Mouse (Mus musculus): Measurements from ENCODE around the gene Dcst2. TPM values are rescaled to one million over a fixed set of nuclear protein-coding genes. Genes with fewer than 3 reads are reported as not detected.

Gene Dcst2
- polyA plus RNA-seq, 1 experiment from 2014 or later = 0.34 TPM

- H3K27me3 ChIP-seq = no peaks in the 10 kb centered on the region
- peak within 1 kb of the TSS; percentile 59 for H3K9ac ChIP-seq
- H3K4me2 ChIP-seq (replicated peaks) = peak within 1 kb of the TSS; percentile 71
- H3K9me3 ChIP-seq = no peaks in the 10 kb centered on the region
- WGBS = 6% methylated on average over 28 of the region's 28 CpGs
- peak within 1 kb of the TSS; percentile 67; the same call in 1 of the 2 replicates for H3K27ac ChIP-seq
- ATAC-seq (ENCODE audit: low FRiP score, low read depth) = peak; percentile 99
- peaks cover 13% of the 10 kb centered on the region for H3K4me1 ChIP-seq
- H3K4me3 ChIP-seq = peak within 1 kb of the TSS; percentile 50
- H3K36me3 ChIP-seq = peaks cover 58% of the 10 kb centered on the region
Observed at GRCm38 (mm10) chr3:89411490-89412393, 50.0 kb downstream of the Dcst2 start, which contains the start of gene Flad1. Gene Flad1, minus strand, starts transcription at chr3:89411870.

- peaks cover 34% of the 10 kb centered on the region for H3K36me3 ChIP-seq
- no peak overlapping the region for H3K9ac ChIP-seq
- peaks cover 26% of the 10 kb centered on the region for H3K4me1 ChIP-seq
- no peak overlapping the region for H3K27ac ChIP-seq
- 96% methylated on average over 8 of the region's 8 CpGs for WGBS
- H3K4me3 ChIP-seq = peak overlapping the region; percentile 68; the same call in 1 of the 2 replicates
- no peak for ATAC-seq (ENCODE audit: low FRiP score, low read depth)
- peak overlapping the region; percentile 79 for H3K4me2 ChIP-seq (replicated peaks)
- no peaks in the 10 kb centered on the region for H3K9me3 ChIP-seq
- no peaks in the 10 kb centered on the region for H3K27me3 ChIP-seq
Observed at GRCm38 (mm10) chr3:89416158-89416557, 54.4 kb downstream of the Dcst2 start.

GRCm38 (mm10) chr3:89417131-89417530 lies 55.4 kb downstream of the Dcst2 start:
- H3K4me1 ChIP-seq = peaks cover 34% of the 10 kb centered on the region
- 26% methylated on average over 2 of the region's 2 CpGs for WGBS
- H3K9ac ChIP-seq = peak overlapping the region; percentile 79
- H3K9me3 ChIP-seq = no peaks in the 10 kb centered on the region
- H3K27ac ChIP-seq = peak overlapping the region; percentile 91
- H3K27me3 ChIP-seq = no peaks in the 10 kb centered on the region
- H3K4me3 ChIP-seq = peak overlapping the region; percentile 68
- H3K36me3 ChIP-seq = peaks cover 34% of the 10 kb centered on the region
- ATAC-seq (ENCODE audit: low FRiP score, low read depth) = no peak
- peak overlapping the region; percentile 79 for H3K4me2 ChIP-seq (replicated peaks)

GRCm38 (mm10) chr3:89417840-89418169 lies 56.0 kb downstream of the Dcst2 start:
- peak overlapping the region; percentile 79 for H3K4me2 ChIP-seq (replicated peaks)
- no peaks in the 10 kb centered on the region for H3K9me3 ChIP-seq
- H3K27ac ChIP-seq = peak overlapping the region; percentile 91
- WGBS = under 1% methylated on average over 20 of the region's 20 CpGs
- peaks cover 34% of the 10 kb centered on the region for H3K36me3 ChIP-seq
- H3K4me3 ChIP-seq = peak overlapping the region; percentile 68
- H3K4me1 ChIP-seq = peaks cover 40% of the 10 kb centered on the region
- peak overlapping the region; percentile 79 for H3K9ac ChIP-seq
- no peaks in the 10 kb centered on the region for H3K27me3 ChIP-seq
- peak; percentile 46 for ATAC-seq (ENCODE audit: low FRiP score, low read depth)

- H3K9ac ChIP-seq = peak within 1 kb of the TSS; percentile 79
- H3K27me3 ChIP-seq = no peaks in the 10 kb centered on the region
- peak within 1 kb of the TSS; percentile 68 for H3K4me3 ChIP-seq
- H3K27ac ChIP-seq = peak within 1 kb of the TSS; percentile 98
- peaks cover 46% of the 10 kb centered on the region for H3K4me1 ChIP-seq
- peak within 1 kb of the TSS; percentile 88 for H3K4me2 ChIP-seq (replicated peaks)
- peaks cover 34% of the 10 kb centered on the region for H3K36me3 ChIP-seq
- H3K9me3 ChIP-seq = no peaks in the 10 kb centered on the region
- peak; percentile 94 for ATAC-seq (ENCODE audit: low FRiP score, low read depth)
- 0% methylated on average over 39 of the region's 39 CpGs for WGBS
Observed at GRCm38 (mm10) chr3:89418170-89418860, 56.5 kb downstream of the Dcst2 start, which contains the start of the genes Cks1b and Shc1. Gene Cks1b, minus strand, starts transcription at chr3:89418383. Gene Shc1, plus strand, starts transcription at chr3:89418443.

GRCm38 (mm10) chr3:89418861-89419250 lies 57.1 kb downstream of the Dcst2 start:
- peak overlapping the region; percentile 77 for H3K9ac ChIP-seq
- H3K4me3 ChIP-seq = peak overlapping the region; percentile 68
- no peaks in the 10 kb centered on the region for H3K27me3 ChIP-seq
- H3K36me3 ChIP-seq = peaks cover 36% of the 10 kb centered on the region
- ATAC-seq (ENCODE audit: low FRiP score, low read depth) = peak; percentile 2; the same call in 1 of the 2 replicates
- peak overlapping the region; percentile 88 for H3K4me2 ChIP-seq (replicated peaks)
- H3K4me1 ChIP-seq = peaks cover 51% of the 10 kb centered on the region
- WGBS = under 1% methylated on average over 16 of the region's 16 CpGs
- H3K9me3 ChIP-seq = no peaks in the 10 kb centered on the region
- peak overlapping the region; percentile 98 for H3K27ac ChIP-seq

GRCm38 (mm10) chr3:89419571-89419970 lies 57.8 kb downstream of the Dcst2 start:
- Histone ChIP-seq H3K27me3 (no peaks in the 10 kb centered on the region), H3K27ac (peak overlapping the region; percentile 98), H3K9me3 (no peaks in the 10 kb centered on the region), H3K36me3 (peaks cover 36% of the 10 kb centered on the region), H3K9ac (peak overlapping the region; percentile 77), H3K4me1 (peaks cover 51% of the 10 kb centered on the region), H3K4me3 (peak overlapping the region; percentile 68), H3K4me2 (replicated peaks) (peak overlapping the region; percentile 88)
- WGBS = under 1% methylated on average over 9 of the region's 9 CpGs
- ATAC-seq (ENCODE audit: low FRiP score, low read depth) = no peak

GRCm38 (mm10) chr3:89419981-89420380 lies 58.2 kb downstream of the Dcst2 start:
- 14% methylated on average over 3 of the region's 3 CpGs for WGBS

GRCm38 (mm10) chr3:89420421-89420820 lies 58.6 kb downstream of the Dcst2 start:
- no peaks in the 10 kb centered on the region for H3K9me3 ChIP-seq
- no peaks in the 10 kb centered on the region for H3K27me3 ChIP-seq
- peaks cover 36% of the 10 kb centered on the region for H3K36me3 ChIP-seq
- H3K4me2 ChIP-seq (replicated peaks) = peak overlapping the region; percentile 88
- ATAC-seq (ENCODE audit: low FRiP score, low read depth) = no peak
- peak overlapping the region; percentile 68 for H3K4me3 ChIP-seq
- 42% methylated on average over 2 of the region's 2 CpGs for WGBS
- H3K27ac ChIP-seq = peak overlapping the region; percentile 88
- peak overlapping the region; percentile 54; the same call in 1 of the 2 replicates for H3K9ac ChIP-seq
- peaks cover 51% of the 10 kb centered on the region for H3K4me1 ChIP-seq

More at GRCm38 (mm10) chr3:89419981-89420380, 58.2 kb downstream of the Dcst2 start:
- Histone ChIP-seq H3K4me1 (peaks cover 51% of the 10 kb centered on the region), H3K9me3 (no peaks in the 10 kb centered on the region), H3K27ac (peak overlapping the region; percentile 98), H3K4me3 (peak overlapping the region; percentile 68), H3K9ac (peak overlapping the region; percentile 77), H3K36me3 (peaks cover 36% of the 10 kb centered on the region), H3K27me3 (no peaks in the 10 kb centered on the region), H3K4me2 (replicated peaks) (peak overlapping the region; percentile 88)
- no peak for ATAC-seq (ENCODE audit: low FRiP score, low read depth)

GRCm38 (mm10) chr3:89421002-89421774 lies 59.4 kb downstream of the Dcst2 start:
- no peaks in the 10 kb centered on the region for H3K9me3 ChIP-seq
- H3K4me2 ChIP-seq (replicated peaks) = peak overlapping the region; percentile 88
- no peaks in the 10 kb centered on the region for H3K27me3 ChIP-seq
- peaks cover 35% of the 10 kb centered on the region for H3K36me3 ChIP-seq
- peak overlapping the region; percentile 88 for H3K27ac ChIP-seq
- H3K9ac ChIP-seq = peak overlapping the region; percentile 76
- WGBS = 2% methylated on average over 11 of the region's 11 CpGs
- H3K4me3 ChIP-seq = peak overlapping the region; percentile 68
- H3K4me1 ChIP-seq = peaks cover 50% of the 10 kb centered on the region
- ATAC-seq (ENCODE audit: low FRiP score, low read depth) = peak; percentile 60

- Histone ChIP-seq H3K9ac (peak overlapping the region; percentile 76), H3K27me3 (no peaks in the 10 kb centered on the region), H3K27ac (peak overlapping the region; percentile 88), H3K36me3 (peaks cover 40% of the 10 kb centered on the region), H3K4me3 (peak overlapping the region; percentile 68), H3K4me1 (peaks cover 44% of the 10 kb centered on the region), H3K4me2 (replicated peaks) (peak overlapping the region; percentile 88), H3K9me3 (no peaks in the 10 kb centered on the region)
- no peak for ATAC-seq (ENCODE audit: low FRiP score, low read depth)
- WGBS = 8% methylated on average over 22 of the region's 22 CpGs
Observed at GRCm38 (mm10) chr3:89421810-89422473, 60.2 kb downstream of the Dcst2 start.
